Mouse (Mus musculus) kidney, adult 2 months (tissue): ENCODE data around the gene Sgcd. TPM values are rescaled to one million over a fixed set of nuclear protein-coding genes. Genes with fewer than 3 reads are reported as not detected.
"Not testable (repeated sequence)": the region's sequence is repeated elsewhere in the genome, so short reads cannot be mapped to it uniquely, and the experiment has no call there.

Source experiments
- DNase-seq: peaks from one replicate; pipeline ENCODE4 v3.0.0; 2021
- H3K27ac ChIP-seq: fragments of 200-500 bp; 2 replicates; pipeline ENCODE4 v1.5.1; 2012; ENCODE audit warnings: low read depth, low read length, control low read depth, inconsistent platforms; ENCODE audit not compliant: insufficient read depth
- H3K27me3 ChIP-seq: fragments of 200-500 bp; replicated peaks from 2 replicates; pipeline ENCODE4 v1.6.1; 2012; ENCODE audit warnings: mild to moderate bottlenecking, moderate library complexity, low read length, inconsistent platforms; ENCODE audit not compliant: control insufficient read depth, insufficient read depth
- H3K36me3 ChIP-seq: fragments of 200-500 bp; 2 replicates; pipeline ENCODE4 v1.6.1; 2012; ENCODE audit warnings: mild to moderate bottlenecking, moderate library complexity, low read length, inconsistent platforms; ENCODE audit not compliant: control insufficient read depth, insufficient read depth
- H3K4me1 ChIP-seq: fragments of 200-500 bp; 2 replicates; pipeline ENCODE4 v1.6.1; 2011; ENCODE audit warnings: low read length; ENCODE audit not compliant: control insufficient read depth, insufficient read depth
- H3K4me3 ChIP-seq: fragments of 200-500 bp; 2 replicates; pipeline ENCODE4 v1.5.1; 2011; ENCODE audit warnings: mild to moderate bottlenecking, low read depth, low read length, control low read depth; ENCODE audit not compliant: insufficient read depth
- CTCF ChIP-seq: fragments of 200-500 bp; conservative IDR thresholded peaks from 2 replicates; pipeline ENCODE4 v1.5.1; 2011; ENCODE audit warnings: low read depth, mild to moderate bottlenecking, control low read depth, low read length, moderate library complexity, mixed read lengths; ENCODE audit not compliant: insufficient read depth, insufficient read length
- POLR2A ChIP-seq: fragments of 200-500 bp; IDR thresholded peaks from one replicate; pipeline ENCODE4 v1.6.1; 2011; ENCODE audit warnings: low read depth, low read length, control low read depth
- WGBS: fragments of 180-500 bp; shearing (Covaris S2); methylation state at CpG from one replicate; pipeline ENCODE4 v1.1.7; 2018; 5-methylcytosine and 5-hydroxymethylcytosine counted together
- polyA plus RNA-seq: library from polyadenylated mRNA; depleted of rRNA; stranded (reverse); fragments of >200 nt; gene quantifications from 2 replicates; pipeline ENCODE4 v1.2.3, GENCODE M21; 2012

Sgcd gene
- polyA plus RNA-seq, 1 experiment = 0.74 TPM

DNA sequence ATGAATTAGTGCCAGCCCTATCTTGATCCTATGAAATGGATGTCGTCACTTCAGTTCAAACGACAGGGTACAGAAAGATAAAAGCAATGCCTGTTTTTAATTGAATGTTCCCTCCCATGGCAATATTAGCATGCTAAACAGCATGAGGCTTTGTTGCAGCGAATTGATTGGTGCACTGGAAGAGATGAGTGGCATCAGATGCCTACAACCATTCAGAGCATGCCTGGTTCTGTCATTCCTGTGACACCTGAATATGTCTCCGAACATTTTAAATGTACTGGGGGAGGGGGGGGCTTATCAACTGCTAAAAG, 210.9 kb downstream of the Sgcd start:
- DNase-seq = no peak
- Histone ChIP-seq H3K27me3 (no peaks in the 10 kb centered on the region), H3K4me1 (no peaks in the 10 kb centered on the region), H3K4me3 (no peak overlapping the region), H3K27ac (no peak overlapping the region), H3K36me3 (no peaks in the 10 kb centered on the region)
- TF ChIP-seq POLR2A (no peak), CTCF (no peak)
- WGBS = 79% methylated on average over 4 of the region's 4 CpGs

DNA sequence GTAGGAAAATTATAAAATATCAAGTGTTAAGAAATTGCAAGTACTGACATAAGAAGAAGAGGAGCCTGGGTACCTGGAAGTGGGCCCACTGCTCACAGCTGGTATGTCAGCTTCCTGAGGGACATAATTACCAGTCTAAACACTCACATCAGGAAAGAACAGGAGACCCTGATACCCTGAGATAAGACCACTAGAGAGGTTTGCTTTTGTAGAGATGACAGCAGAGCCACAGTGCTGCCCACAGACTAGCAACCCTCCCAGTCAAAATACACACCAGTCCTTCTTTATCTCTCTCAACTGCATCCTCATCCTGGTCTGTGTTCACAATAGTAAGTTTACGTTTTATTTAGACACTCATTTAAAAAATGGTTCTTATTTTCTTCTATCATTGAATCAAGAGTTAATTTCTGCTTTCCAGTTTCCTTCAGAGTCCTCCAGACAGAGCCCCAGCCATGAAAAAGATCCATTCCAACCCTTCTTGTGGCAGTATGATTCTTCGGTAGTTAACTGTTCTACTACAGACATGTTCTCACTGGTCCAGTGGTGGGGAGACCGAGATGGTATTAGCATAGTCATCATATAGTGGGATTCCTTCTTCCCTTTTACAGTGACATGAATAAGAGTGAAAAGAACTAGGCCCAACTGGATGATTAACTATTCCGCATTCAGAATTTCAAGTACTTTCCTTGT, 211.4 kb downstream of the Sgcd start:
- no peaks in the 10 kb centered on the region for H3K36me3 ChIP-seq
- H3K27me3 ChIP-seq = no peaks in the 10 kb centered on the region
- H3K4me3 ChIP-seq = no peak overlapping the region
- H3K27ac ChIP-seq = no peak overlapping the region
- 87% methylated on average over 4 of the region's 4 CpGs for WGBS
- TF ChIP-seq POLR2A (no peak), CTCF (no peak)
- DNase-seq = no peak
- H3K4me1 ChIP-seq = no peaks in the 10 kb centered on the region

DNA sequence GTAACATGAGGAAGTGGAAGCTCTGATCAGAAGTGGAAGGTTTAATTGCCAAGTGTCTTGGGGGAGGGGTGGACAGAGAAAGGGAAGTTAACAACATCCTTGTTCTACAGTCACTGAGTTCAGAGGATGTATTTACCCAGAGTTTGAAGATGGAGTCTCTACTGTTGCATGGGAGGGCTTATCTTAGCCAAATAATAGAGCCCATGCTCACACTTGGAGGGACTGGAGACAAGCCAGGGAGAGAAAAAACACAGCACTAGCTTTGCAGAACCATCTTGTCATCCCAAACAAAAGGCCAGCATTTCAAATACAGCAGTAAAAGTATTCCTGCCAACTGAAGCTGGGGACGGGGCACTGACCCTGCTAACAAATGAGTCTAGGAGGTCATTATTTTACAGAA, 212.8 kb downstream of the Sgcd start:
- H3K27me3 ChIP-seq = no peaks in the 10 kb centered on the region
- TF ChIP-seq POLR2A = no peak
- TF ChIP-seq CTCF = no peak
- H3K27ac ChIP-seq = no peak overlapping the region
- 64% methylated on average over 1 of the region's 1 CpGs for WGBS
- DNase-seq = no peak
- H3K4me1 ChIP-seq = no peaks in the 10 kb centered on the region
- H3K4me3 ChIP-seq = no peak overlapping the region
- no peaks in the 10 kb centered on the region for H3K36me3 ChIP-seq

DNA sequence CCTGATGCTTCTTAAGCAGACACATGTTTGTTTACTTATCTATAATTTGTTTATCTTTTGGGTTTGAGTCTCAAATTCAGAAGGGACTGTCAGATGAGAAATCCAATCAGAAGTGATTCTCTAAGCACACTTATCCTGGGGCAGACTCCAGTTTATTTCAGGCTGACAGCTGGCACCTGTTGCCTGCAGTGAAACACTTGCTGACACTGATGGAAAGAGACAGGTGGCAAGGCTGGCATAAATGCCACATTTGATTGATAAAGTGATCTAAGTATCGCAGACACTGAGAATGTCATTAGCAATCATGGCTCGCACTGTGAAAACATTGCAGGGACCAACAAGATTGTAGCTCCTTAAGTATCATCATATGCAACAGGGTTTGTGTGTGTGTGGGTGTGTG, 222.9 kb downstream of the Sgcd start:
- TF ChIP-seq CTCF = no peak
- no peak for TF ChIP-seq POLR2A
- WGBS = 88% methylated on average over 2 of the region's 2 CpGs
- no peaks in the 10 kb centered on the region for H3K4me1 ChIP-seq
- no peak for DNase-seq
- no peak overlapping the region for H3K4me3 ChIP-seq
- H3K27ac ChIP-seq = no peak overlapping the region
- H3K36me3 ChIP-seq = no peaks in the 10 kb centered on the region
- H3K27me3 ChIP-seq = no peaks in the 10 kb centered on the region

DNA sequence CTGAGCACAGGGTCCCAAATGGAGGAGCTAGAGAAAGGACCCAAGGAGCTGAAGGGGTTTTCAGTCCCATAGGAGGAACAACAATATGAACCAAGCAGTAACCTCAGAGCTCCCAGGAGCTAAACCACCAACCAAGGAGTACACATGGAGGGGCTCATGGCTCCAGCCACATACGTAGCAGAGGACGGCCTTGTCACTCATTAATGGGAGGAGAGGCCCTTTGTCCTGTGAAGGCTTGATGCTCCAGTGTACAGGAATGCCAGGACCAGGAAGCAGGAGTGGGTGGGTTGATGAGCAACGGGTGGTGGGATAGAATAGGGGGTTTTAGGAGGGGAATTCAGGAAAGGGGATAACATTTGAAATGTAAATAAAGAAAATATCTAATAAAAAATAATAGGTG, 225.2 kb downstream of the Sgcd start:
- not testable (repeated sequence) for H3K36me3 ChIP-seq, H3K4me3 ChIP-seq, H3K27me3 ChIP-seq, H3K4me1 ChIP-seq, H3K27ac ChIP-seq, DNase-seq
- WGBS = 45% methylated on average over 3 of the region's 3 CpGs

DNA sequence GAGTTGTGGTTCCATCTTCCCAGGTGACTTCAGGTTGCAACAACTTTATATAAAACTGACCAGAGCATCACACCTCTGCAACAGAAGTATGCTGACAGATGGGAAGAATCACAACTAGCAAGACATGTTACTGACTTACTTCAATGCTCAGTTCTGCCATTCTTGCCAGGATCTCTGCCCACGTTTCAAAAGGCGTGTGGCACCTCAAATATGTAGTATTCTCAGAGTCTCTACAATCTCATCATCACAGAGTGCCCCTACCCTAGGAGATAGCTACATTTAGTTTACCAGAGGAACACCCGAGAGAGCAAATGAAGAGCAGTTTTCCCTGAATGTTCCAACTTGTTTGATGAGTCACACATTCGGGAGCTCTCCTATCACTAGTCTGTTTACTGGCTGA, 229.8 kb downstream of the Sgcd start:
- no peaks in the 10 kb centered on the region for H3K36me3 ChIP-seq
- WGBS = 80% methylated on average over 4 of the region's 4 CpGs
- no peak for DNase-seq
- H3K27me3 ChIP-seq = no peaks in the 10 kb centered on the region
- no peaks in the 10 kb centered on the region for H3K4me1 ChIP-seq
- no peak for TF ChIP-seq CTCF
- no peak for TF ChIP-seq POLR2A
- H3K27ac ChIP-seq = no peak overlapping the region
- H3K4me3 ChIP-seq = no peak overlapping the region

DNA sequence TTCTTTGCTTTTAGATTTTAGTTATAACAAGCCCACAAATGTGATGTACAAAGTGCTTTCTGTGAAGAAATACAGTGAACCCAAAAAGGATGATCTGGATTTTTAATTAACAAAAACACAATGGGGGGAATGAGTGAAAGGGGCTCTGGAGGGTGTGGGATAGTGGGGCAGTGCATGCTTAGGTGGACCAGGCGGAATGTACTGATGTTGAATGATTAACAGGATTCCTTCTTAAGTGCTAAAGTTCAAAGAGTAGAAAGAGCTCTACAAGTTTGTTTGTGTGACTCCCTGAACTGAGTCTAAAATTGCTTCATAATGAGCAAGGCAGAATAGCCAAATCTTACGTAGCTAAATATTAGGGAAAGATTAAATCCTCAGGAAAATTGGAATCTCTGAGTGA, 246.0 kb downstream of the Sgcd start:
- WGBS = 15% methylated on average over 2 of the region's 2 CpGs

More for the DNA sequence above, 246.0 kb downstream of the Sgcd start:
- peak; percentile 75 for DNase-seq
- TF ChIP-seq CTCF = no peak
- no peak for TF ChIP-seq POLR2A
- Histone ChIP-seq H3K36me3 (no peaks in the 10 kb centered on the region), H3K4me3 (no peak overlapping the region), H3K27me3 (no peaks in the 10 kb centered on the region), H3K4me1 (no peaks in the 10 kb centered on the region), H3K27ac (no peak overlapping the region)
